Mouse (Mus musculus): ENCODE results near the gene Kpnb1. TPM values are rescaled to one million over a fixed set of nuclear protein-coding genes. Genes with fewer than 3 reads are reported as not detected.

The Kpnb1 gene
- polyA plus RNA-seq, 1 experiment from 2014 or later: 28.5 TPM

- 94% methylated on average over 9 of the region's 9 CpGs for WGBS
Observed at GRCm38 (mm10) chr11:97210728-97211400, 23.2 kb upstream of the Kpnb1 start.

GRCm38 (mm10) chr11:97207011-97207422 is 19.3 kb upstream of the Kpnb1 start:
- Histone ChIP-seq H3K9me3 (replicated peaks; ENCODE audit: control insufficient read depth, low read length, poor library complexity, severe bottlenecking) (no peaks in the 10 kb centered on the region), H3K27me3 (ENCODE audit: control insufficient read depth, insufficient read depth, low read depth, low read length) (no peaks in the 10 kb centered on the region), H3K4me1 (ENCODE audit: control insufficient read depth, insufficient read depth, low read length) (no peaks in the 10 kb centered on the region), H3K9ac (ENCODE audit: low read depth, low read length) (no peak overlapping the region), H3K36me3 (ENCODE audit: control insufficient read depth, insufficient read depth, low read length) (peaks cover 12% of the 10 kb centered on the region), H3K4me2 (ENCODE audit: low read length) (no peak overlapping the region), H3K27ac (ENCODE audit: low read length) (no peak overlapping the region), H3K4me3 (ENCODE audit: low read depth, low read length) (no peak overlapping the region)
- ATAC-seq: no peak
- WGBS: 84% methylated on average over 8 of the region's 8 CpGs

More at GRCm38 (mm10) chr11:97210728-97211400, 23.2 kb upstream of the Kpnb1 start:
- Histone ChIP-seq H3K27me3 (ENCODE audit: control insufficient read depth, insufficient read depth, low read depth, low read length) (no peaks in the 10 kb centered on the region), H3K9me3 (replicated peaks; ENCODE audit: control insufficient read depth, low read length, poor library complexity, severe bottlenecking) (no peaks in the 10 kb centered on the region), H3K27ac (ENCODE audit: low read length) (no peak overlapping the region), H3K4me3 (ENCODE audit: low read depth, low read length) (no peak overlapping the region), H3K36me3 (ENCODE audit: control insufficient read depth, insufficient read depth, low read length) (peaks cover 32% of the 10 kb centered on the region), H3K4me2 (ENCODE audit: low read length) (no peak overlapping the region), H3K4me1 (ENCODE audit: control insufficient read depth, insufficient read depth, low read length) (no peaks in the 10 kb centered on the region), H3K9ac (ENCODE audit: low read depth, low read length) (no peak overlapping the region)
- ATAC-seq: no peak

- WGBS: 92% methylated on average over 6 of the region's 6 CpGs
Observed at GRCm38 (mm10) chr11:97199519-97199918, 11.8 kb upstream of the Kpnb1 start.

GRCm38 (mm10) chr11:97198601-97199000 is 10.9 kb upstream of the Kpnb1 start:
- Histone ChIP-seq H3K27ac (ENCODE audit: low read length) (no peak overlapping the region), H3K9ac (ENCODE audit: low read depth, low read length) (no peak overlapping the region), H3K4me2 (ENCODE audit: low read length) (no peak overlapping the region), H3K36me3 (ENCODE audit: control insufficient read depth, insufficient read depth, low read length) (no peaks in the 10 kb centered on the region), H3K9me3 (replicated peaks; ENCODE audit: control insufficient read depth, low read length, poor library complexity, severe bottlenecking) (no peaks in the 10 kb centered on the region), H3K4me1 (ENCODE audit: control insufficient read depth, insufficient read depth, low read length) (no peaks in the 10 kb centered on the region), H3K27me3 (ENCODE audit: control insufficient read depth, insufficient read depth, low read depth, low read length) (no peaks in the 10 kb centered on the region), H3K4me3 (ENCODE audit: low read depth, low read length) (no peak overlapping the region)
- ATAC-seq: no peak
- 18% methylated on average over 5 of the region's 5 CpGs for WGBS

More at GRCm38 (mm10) chr11:97199519-97199918, 11.8 kb upstream of the Kpnb1 start:
- H3K9ac ChIP-seq (ENCODE audit: low read depth, low read length): no peak overlapping the region
- no peaks in the 10 kb centered on the region for H3K27me3 ChIP-seq (ENCODE audit: control insufficient read depth, insufficient read depth, low read depth, low read length)
- H3K36me3 ChIP-seq (ENCODE audit: control insufficient read depth, insufficient read depth, low read length): no peaks in the 10 kb centered on the region
- no peaks in the 10 kb centered on the region for H3K9me3 ChIP-seq (replicated peaks; ENCODE audit: control insufficient read depth, low read length, poor library complexity, severe bottlenecking)
- H3K27ac ChIP-seq (ENCODE audit: low read length): no peak overlapping the region
- no peak for ATAC-seq
- no peak overlapping the region for H3K4me2 ChIP-seq (ENCODE audit: low read length)
- H3K4me1 ChIP-seq (ENCODE audit: control insufficient read depth, insufficient read depth, low read length): no peaks in the 10 kb centered on the region
- no peak overlapping the region for H3K4me3 ChIP-seq (ENCODE audit: low read depth, low read length)

GRCm38 (mm10) chr11:97197021-97197420 is 9.3 kb upstream of the Kpnb1 start:
- H3K9me3 ChIP-seq (replicated peaks; ENCODE audit: control insufficient read depth, low read length, poor library complexity, severe bottlenecking): no peaks in the 10 kb centered on the region
- WGBS: 79% methylated on average over 8 of the region's 8 CpGs
- no peaks in the 10 kb centered on the region for H3K4me1 ChIP-seq (ENCODE audit: control insufficient read depth, insufficient read depth, low read length)
- no peak overlapping the region for H3K9ac ChIP-seq (ENCODE audit: low read depth, low read length)
- no peaks in the 10 kb centered on the region for H3K27me3 ChIP-seq (ENCODE audit: control insufficient read depth, insufficient read depth, low read depth, low read length)
- no peak overlapping the region for H3K27ac ChIP-seq (ENCODE audit: low read length)
- no peak overlapping the region for H3K4me3 ChIP-seq (ENCODE audit: low read depth, low read length)
- no peak for ATAC-seq
- no peaks in the 10 kb centered on the region for H3K36me3 ChIP-seq (ENCODE audit: control insufficient read depth, insufficient read depth, low read length)
- H3K4me2 ChIP-seq (ENCODE audit: low read length): no peak overlapping the region

- no peaks in the 10 kb centered on the region for H3K9me3 ChIP-seq (replicated peaks; ENCODE audit: control insufficient read depth, low read length, poor library complexity, severe bottlenecking)
- no peaks in the 10 kb centered on the region for H3K36me3 ChIP-seq (ENCODE audit: control insufficient read depth, insufficient read depth, low read length)
- H3K4me3 ChIP-seq (ENCODE audit: low read depth, low read length): no peak overlapping the region
- H3K4me1 ChIP-seq (ENCODE audit: control insufficient read depth, insufficient read depth, low read length): no peaks in the 10 kb centered on the region
- no peak overlapping the region for H3K27ac ChIP-seq (ENCODE audit: low read length)
- H3K27me3 ChIP-seq (ENCODE audit: control insufficient read depth, insufficient read depth, low read depth, low read length): no peaks in the 10 kb centered on the region
- no peak overlapping the region for H3K4me2 ChIP-seq (ENCODE audit: low read length)
- H3K9ac ChIP-seq (ENCODE audit: low read depth, low read length): no peak overlapping the region
- no peak for ATAC-seq
- 57% methylated on average over 12 of the region's 12 CpGs for WGBS
Observed at GRCm38 (mm10) chr11:97196541-97196940, 8.9 kb upstream of the Kpnb1 start.

- ATAC-seq: no peak
- Histone ChIP-seq H3K27me3 (ENCODE audit: control insufficient read depth, insufficient read depth, low read depth, low read length) (no peaks in the 10 kb centered on the region), H3K4me1 (ENCODE audit: control insufficient read depth, insufficient read depth, low read length) (peaks cover 8% of the 10 kb centered on the region), H3K9ac (ENCODE audit: low read depth, low read length) (no peak overlapping the region), H3K27ac (ENCODE audit: low read length) (no peak overlapping the region), H3K9me3 (replicated peaks; ENCODE audit: control insufficient read depth, low read length, poor library complexity, severe bottlenecking) (no peaks in the 10 kb centered on the region), H3K4me2 (ENCODE audit: low read length) (no peak overlapping the region), H3K36me3 (ENCODE audit: control insufficient read depth, insufficient read depth, low read length) (no peaks in the 10 kb centered on the region), H3K4me3 (ENCODE audit: low read depth, low read length) (no peak overlapping the region)
Observed at GRCm38 (mm10) chr11:97192621-97192951, 4.9 kb upstream of the Kpnb1 start.

GRCm38 (mm10) chr11:97191915-97192620 is 4.4 kb upstream of the Kpnb1 start:
- ATAC-seq: no peak
- 85% methylated on average over 6 of the region's 6 CpGs for WGBS
- no peaks in the 10 kb centered on the region for H3K9me3 ChIP-seq (replicated peaks; ENCODE audit: control insufficient read depth, low read length, poor library complexity, severe bottlenecking)
- H3K4me3 ChIP-seq (ENCODE audit: low read depth, low read length): no peak overlapping the region
- no peaks in the 10 kb centered on the region for H3K36me3 ChIP-seq (ENCODE audit: control insufficient read depth, insufficient read depth, low read length)
- no peaks in the 10 kb centered on the region for H3K27me3 ChIP-seq (ENCODE audit: control insufficient read depth, insufficient read depth, low read depth, low read length)
- no peak overlapping the region for H3K4me2 ChIP-seq (ENCODE audit: low read length)
- H3K9ac ChIP-seq (ENCODE audit: low read depth, low read length): no peak overlapping the region
- peaks cover 8% of the 10 kb centered on the region for H3K4me1 ChIP-seq (ENCODE audit: control insufficient read depth, insufficient read depth, low read length)
- no peak overlapping the region for H3K27ac ChIP-seq (ENCODE audit: low read length)

- WGBS: 89% methylated on average over 6 of the region's 6 CpGs
- no peak for ATAC-seq
- H3K4me2 ChIP-seq (ENCODE audit: low read length): no peak overlapping the region
Observed at GRCm38 (mm10) chr11:97190992-97191391, 3.3 kb upstream of the Kpnb1 start.

More at GRCm38 (mm10) chr11:97190992-97191391, 3.3 kb upstream of the Kpnb1 start:
- Histone ChIP-seq H3K27me3 (ENCODE audit: control insufficient read depth, insufficient read depth, low read depth, low read length) (no peaks in the 10 kb centered on the region), H3K36me3 (ENCODE audit: control insufficient read depth, insufficient read depth, low read length) (no peaks in the 10 kb centered on the region), H3K4me3 (ENCODE audit: low read depth, low read length) (no peak overlapping the region), H3K9ac (ENCODE audit: low read depth, low read length) (no peak overlapping the region), H3K9me3 (replicated peaks; ENCODE audit: control insufficient read depth, low read length, poor library complexity, severe bottlenecking) (no peaks in the 10 kb centered on the region), H3K27ac (ENCODE audit: low read length) (no peak overlapping the region), H3K4me1 (ENCODE audit: control insufficient read depth, insufficient read depth, low read length) (peaks cover 16% of the 10 kb centered on the region)
